Mouse (Mus musculus): Measurements from ENCODE around the gene Uqcrc1. TPM values are rescaled to one million over a fixed set of nuclear protein-coding genes. Genes with fewer than 3 reads are reported as not detected.

Gene Uqcrc1
- polyA plus RNA-seq, 1 experiment from 2014 or later, result 432 TPM

DNA sequence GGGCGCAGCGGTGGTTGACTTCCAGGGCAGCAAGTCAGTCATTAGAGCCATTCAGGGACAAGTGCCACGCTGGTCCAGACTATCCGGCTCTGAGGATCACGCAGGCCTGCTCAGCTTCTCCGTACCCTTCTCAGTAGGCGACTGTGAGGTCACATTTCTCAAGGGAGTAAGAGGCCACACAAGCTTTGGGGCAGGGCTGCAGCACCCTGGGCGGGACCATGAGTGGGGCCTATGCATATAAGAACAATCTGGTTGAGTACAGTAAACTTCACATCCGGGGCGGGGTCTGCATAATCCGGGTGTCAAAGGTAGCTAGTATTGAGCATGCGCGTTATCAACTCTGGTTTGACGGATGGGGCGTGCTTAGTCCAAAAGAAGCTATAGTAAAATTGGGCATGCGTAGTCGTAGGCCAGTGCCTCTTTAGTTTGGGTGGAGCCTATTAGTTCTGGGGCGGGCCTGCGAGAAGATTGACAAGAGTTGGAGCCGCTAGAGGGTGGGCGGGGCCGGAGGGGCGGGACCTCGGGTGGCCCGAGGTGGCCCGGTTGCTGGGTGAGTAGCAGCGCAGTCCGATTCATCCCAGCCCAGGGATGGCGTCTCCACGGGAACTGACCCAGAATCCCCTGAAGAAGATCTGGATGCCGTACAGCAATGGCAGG is 55.1 kb downstream of the Uqcrc1 start, which contains the start of gene Pfkfb4:
Pfkfb4 (plus strand) TSS at position 351 of the 657 bp plus-strand sequence.
- ATAC-seq (ENCODE audit: low FRiP score, low TSS enrichment), result peak; percentile 96
- DNase-seq, result peak; percentile 99
- Histone ChIP-seq H3K4me1 (ENCODE audit: control insufficient read depth, insufficient read depth, low read length) (peaks cover 20% of the 10 kb centered on the region), H3K27me3 (ENCODE audit: control insufficient read depth, insufficient read depth, low read length) (no peaks in the 10 kb centered on the region), H3K9ac (replicated peaks; ENCODE audit: low read length) (peak within 1 kb of the TSS; percentile 69), H3K4me3 (replicated peaks; ENCODE audit: low read depth, low read length) (peak within 1 kb of the TSS; percentile 59), H3K9me3 (ENCODE audit: control insufficient read depth, low read length) (no peaks in the 10 kb centered on the region), H3K4me2 (ENCODE audit: low read length) (peak within 1 kb of the TSS; percentile 74), H3K27ac (replicated peaks; ENCODE audit: low read depth, low read length) (peak within 1 kb of the TSS; percentile 81), H3K36me3 (ENCODE audit: control insufficient read depth, insufficient read depth, low read length) (no peaks in the 10 kb centered on the region)
- 2% methylated on average over 31 of the region's 31 CpGs for WGBS

DNA sequence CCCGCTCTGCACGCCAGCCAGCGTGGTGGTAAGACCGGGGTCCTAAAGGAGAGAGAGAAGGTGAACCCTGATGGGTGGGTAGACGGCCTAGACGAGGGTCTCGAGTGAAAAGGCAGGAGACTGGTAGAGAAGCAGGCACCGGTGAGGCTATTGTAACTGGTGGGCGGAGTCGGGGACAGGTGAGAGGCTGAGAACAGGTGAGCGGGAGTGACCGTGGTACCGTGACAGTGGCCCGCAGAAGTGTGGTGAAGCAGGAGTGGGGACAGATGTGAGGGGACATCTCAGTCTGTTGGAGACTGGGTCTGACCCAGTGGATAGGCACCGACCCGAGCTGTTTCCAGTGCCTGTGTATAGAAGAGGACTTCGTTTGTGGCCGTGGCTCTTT is 55.6 kb downstream of the Uqcrc1 start:
- H3K9me3 ChIP-seq (ENCODE audit: control insufficient read depth, low read length), result no peaks in the 10 kb centered on the region
- DNase-seq (no peak), ATAC-seq (ENCODE audit: low FRiP score, low TSS enrichment) (peak; percentile 31; the same call in 1 of the 2 replicates)
- WGBS, result 10% methylated on average over 18 of the region's 18 CpGs
- H3K27me3 ChIP-seq (ENCODE audit: control insufficient read depth, insufficient read depth, low read length), result no peaks in the 10 kb centered on the region
- H3K4me2 ChIP-seq (ENCODE audit: low read length), result peak overlapping the region; percentile 74
- no peaks in the 10 kb centered on the region for H3K36me3 ChIP-seq (ENCODE audit: control insufficient read depth, insufficient read depth, low read length)
- H3K27ac ChIP-seq (replicated peaks; ENCODE audit: low read depth, low read length), result peak overlapping the region; percentile 78
- H3K4me1 ChIP-seq (ENCODE audit: control insufficient read depth, insufficient read depth, low read length), result peaks cover 20% of the 10 kb centered on the region
- H3K9ac ChIP-seq (replicated peaks; ENCODE audit: low read length), result peak overlapping the region; percentile 69
- peak overlapping the region; percentile 59 for H3K4me3 ChIP-seq (replicated peaks; ENCODE audit: low read depth, low read length)

DNA sequence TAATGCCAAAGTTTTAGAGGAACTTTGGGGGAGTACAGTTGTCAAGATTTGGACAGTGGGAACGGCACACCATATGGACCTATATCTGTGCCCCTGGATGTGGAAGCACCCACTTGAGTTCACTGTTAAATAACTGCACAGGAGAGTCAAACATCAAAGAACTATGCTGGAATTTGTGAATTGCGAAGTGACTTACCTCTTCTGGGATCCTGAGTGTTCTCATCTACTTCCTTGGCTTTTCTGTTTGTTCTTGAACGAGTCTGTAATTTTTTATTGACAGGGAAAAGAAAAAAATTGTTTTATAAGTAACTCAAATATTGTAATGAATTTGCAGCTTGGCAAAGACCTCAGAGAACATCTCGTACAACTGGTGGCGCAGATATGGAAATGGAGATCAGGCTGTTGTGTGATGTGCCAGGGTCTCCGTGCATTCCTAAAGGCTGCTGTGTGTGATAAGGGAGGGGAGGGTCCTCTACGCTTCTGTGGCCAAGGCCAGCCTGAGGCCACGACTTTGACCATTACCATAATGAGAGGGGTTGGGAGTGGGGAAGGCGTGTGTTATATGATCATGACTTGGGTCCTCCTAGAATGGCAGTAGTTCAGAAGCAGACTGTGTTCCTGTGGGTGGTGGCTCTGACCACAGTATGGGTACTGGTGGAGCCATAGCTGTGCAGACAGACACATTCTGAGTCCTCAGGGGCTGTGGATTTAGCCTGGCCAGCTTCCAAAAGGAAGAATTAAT is 56.4 kb downstream of the Uqcrc1 start:
- 90% methylated on average over 9 of the region's 9 CpGs for WGBS
- Histone ChIP-seq H3K27ac (replicated peaks; ENCODE audit: low read depth, low read length) (0 out of 2 replicates have a peak overlapping the region, but pooled peaks have one; percentile 78), H3K4me2 (ENCODE audit: low read length) (peak overlapping the region; percentile 74), H3K27me3 (ENCODE audit: control insufficient read depth, insufficient read depth, low read length) (no peaks in the 10 kb centered on the region), H3K4me1 (ENCODE audit: control insufficient read depth, insufficient read depth, low read length) (peaks cover 20% of the 10 kb centered on the region), H3K9ac (replicated peaks; ENCODE audit: low read length) (no peak overlapping the region; the same call in 1 of the 2 replicates), H3K36me3 (ENCODE audit: control insufficient read depth, insufficient read depth, low read length) (no peaks in the 10 kb centered on the region), H3K4me3 (replicated peaks; ENCODE audit: low read depth, low read length) (peak overlapping the region; percentile 59), H3K9me3 (ENCODE audit: control insufficient read depth, low read length) (no peaks in the 10 kb centered on the region)
- ATAC-seq (ENCODE audit: low FRiP score, low TSS enrichment), result no peak
- no peak for DNase-seq

DNA sequence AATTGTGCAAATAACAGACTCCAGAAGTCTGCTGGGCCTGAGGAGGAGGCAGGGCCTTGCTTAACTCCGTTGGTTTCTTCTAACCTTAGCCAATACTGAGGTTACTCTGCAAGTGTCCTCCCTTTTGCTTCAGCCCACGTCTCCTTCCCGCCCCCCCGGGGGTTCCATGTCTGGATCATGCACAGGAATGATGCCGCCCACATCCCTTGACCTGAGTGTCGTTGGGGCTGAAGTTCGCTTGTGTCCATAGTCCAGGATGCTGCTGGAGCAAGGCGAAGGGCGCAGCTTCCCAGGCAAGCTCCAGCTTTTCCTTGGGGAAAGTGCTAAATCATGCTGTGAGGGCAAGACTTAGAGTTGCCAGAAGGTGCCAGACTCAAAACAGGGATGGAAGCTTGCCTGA is 60.0 kb downstream of the Uqcrc1 start:
- H3K4me1 ChIP-seq (ENCODE audit: control insufficient read depth, insufficient read depth, low read length), result peaks cover 13% of the 10 kb centered on the region
- ATAC-seq (ENCODE audit: low FRiP score, low TSS enrichment) (no peak), DNase-seq (no peak)
- H3K36me3 ChIP-seq (ENCODE audit: control insufficient read depth, insufficient read depth, low read length), result 0 out of 2 replicates have a peak, but pooled peaks cover 3% of the 10 kb centered on the region
- 81% methylated on average over 9 of the region's 9 CpGs for WGBS
- H3K9ac ChIP-seq (replicated peaks; ENCODE audit: low read length), result no peak overlapping the region
- no peaks in the 10 kb centered on the region for H3K9me3 ChIP-seq (ENCODE audit: control insufficient read depth, low read length)
- H3K27me3 ChIP-seq (ENCODE audit: control insufficient read depth, insufficient read depth, low read length), result no peaks in the 10 kb centered on the region
- no peak overlapping the region for H3K27ac ChIP-seq (replicated peaks; ENCODE audit: low read depth, low read length)
- H3K4me3 ChIP-seq (replicated peaks; ENCODE audit: low read depth, low read length), result no peak overlapping the region
- no peak overlapping the region for H3K4me2 ChIP-seq (ENCODE audit: low read length)

DNA sequence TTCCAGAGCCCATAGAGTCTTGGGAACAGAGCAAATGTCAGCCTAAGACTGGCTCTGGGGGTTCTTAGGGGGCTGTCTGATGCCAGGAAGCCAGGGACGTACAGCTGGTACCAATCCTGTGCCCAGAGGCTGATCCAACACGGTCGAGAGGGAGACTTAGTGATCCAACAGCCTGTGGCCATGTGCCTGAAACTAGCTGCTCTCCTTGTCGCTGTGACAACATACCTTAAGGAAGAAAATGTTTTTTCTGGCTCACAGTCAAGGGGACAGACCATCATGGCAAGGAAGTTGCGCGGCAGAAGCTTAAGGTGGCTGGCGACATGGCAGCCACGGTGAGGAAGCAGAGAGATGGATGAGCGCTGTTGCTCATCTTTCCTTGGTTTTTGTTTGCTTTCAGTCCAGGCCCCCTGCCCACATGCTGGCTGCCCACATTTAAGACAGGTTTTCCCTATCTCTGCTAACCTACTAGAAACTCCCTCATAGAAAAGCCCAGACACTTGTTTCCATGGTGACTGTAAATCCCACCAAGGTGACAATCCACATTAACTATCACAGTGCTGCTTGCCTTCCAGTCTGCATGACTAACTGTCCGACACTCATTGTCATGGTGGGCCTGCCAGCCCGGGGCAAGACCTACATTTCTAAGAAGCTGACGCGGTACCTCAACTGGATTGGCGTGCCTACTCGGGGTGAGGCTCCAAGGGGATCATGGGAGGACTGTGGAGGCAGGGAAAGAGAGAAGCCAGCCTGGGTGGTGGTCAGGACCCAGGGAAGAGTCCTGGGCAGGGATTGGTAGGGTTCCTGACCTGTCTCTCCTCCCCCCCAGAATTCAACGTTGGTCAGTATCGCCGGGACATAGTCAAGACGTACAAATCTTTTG is 62.1 kb downstream of the Uqcrc1 start:
- 0 out of 2 replicates have a peak overlapping the region, but pooled peaks have one; percentile 5 for H3K27ac ChIP-seq (replicated peaks; ENCODE audit: low read depth, low read length)
- peak; percentile 9 for DNase-seq
- H3K27me3 ChIP-seq (ENCODE audit: control insufficient read depth, insufficient read depth, low read length), result no peaks in the 10 kb centered on the region
- no peak overlapping the region for H3K4me2 ChIP-seq (ENCODE audit: low read length)
- no peak overlapping the region for H3K9ac ChIP-seq (replicated peaks; ENCODE audit: low read length)
- 0 out of 2 replicates have a peak, but pooled peaks cover 3% of the 10 kb centered on the region for H3K4me1 ChIP-seq (ENCODE audit: control insufficient read depth, insufficient read depth, low read length)
- no peaks in the 10 kb centered on the region for H3K9me3 ChIP-seq (ENCODE audit: control insufficient read depth, low read length)
- no peak overlapping the region for H3K4me3 ChIP-seq (replicated peaks; ENCODE audit: low read depth, low read length)
- no peak for ATAC-seq (ENCODE audit: low FRiP score, low TSS enrichment)
- H3K36me3 ChIP-seq (ENCODE audit: control insufficient read depth, insufficient read depth, low read length), result peaks cover 7% of the 10 kb centered on the region; the same call in 1 of the 2 replicates
- WGBS, result 76% methylated on average over 19 of the region's 19 CpGs

DNA sequence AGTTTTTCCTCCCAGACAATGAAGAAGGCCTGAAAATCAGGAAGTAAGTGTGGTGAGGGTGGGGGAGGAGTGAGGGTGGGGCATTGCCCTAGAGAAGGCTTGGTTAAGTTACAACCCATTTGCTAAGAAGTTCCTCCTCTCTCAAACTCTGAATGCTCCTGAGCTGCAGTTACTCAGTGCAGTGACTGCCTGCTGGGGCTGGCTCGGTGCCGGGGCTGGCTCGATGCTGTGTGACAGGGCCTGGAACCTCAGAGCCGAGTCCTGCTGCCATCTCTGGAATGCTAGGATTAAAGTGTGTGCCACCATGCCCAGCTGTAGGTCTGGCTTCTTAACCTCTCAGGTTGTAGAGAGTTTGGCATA is 62.7 kb downstream of the Uqcrc1 start:
- peaks cover 7% of the 10 kb centered on the region; the same call in 1 of the 2 replicates for H3K36me3 ChIP-seq (ENCODE audit: control insufficient read depth, insufficient read depth, low read length)
- ATAC-seq (ENCODE audit: low FRiP score, low TSS enrichment) (no peak), DNase-seq (no peak)
- H3K4me1 ChIP-seq (ENCODE audit: control insufficient read depth, insufficient read depth, low read length), result 0 out of 2 replicates have a peak, but pooled peaks cover 3% of the 10 kb centered on the region
- no peak overlapping the region for H3K9ac ChIP-seq (replicated peaks; ENCODE audit: low read length)
- no peaks in the 10 kb centered on the region for H3K9me3 ChIP-seq (ENCODE audit: control insufficient read depth, low read length)
- H3K4me2 ChIP-seq (ENCODE audit: low read length), result no peak overlapping the region
- H3K27ac ChIP-seq (replicated peaks; ENCODE audit: low read depth, low read length), result no peak overlapping the region
- WGBS, result 83% methylated on average over 4 of the region's 4 CpGs
- H3K27me3 ChIP-seq (ENCODE audit: control insufficient read depth, insufficient read depth, low read length), result no peaks in the 10 kb centered on the region
- no peak overlapping the region for H3K4me3 ChIP-seq (replicated peaks; ENCODE audit: low read depth, low read length)

MicroRNAs encoded within 50 kb of the gene (microRNA counts, 519-probe panel; counts per million panel counts)
- microRNA mmu-miR-711, result not detected

Small RNA genes lying within 50 kb of the gene (microRNA-seq; reads per million reads assigned to microRNA genes)
- gene Mir711, result not detected

Other genes with a start within 250 kb of the Uqcrc1 start
- gene Prkar2a, start 247.3 kb upstream of the Uqcrc1 start, polyA plus RNA-seq (2014; fragmentation: Nextera tagmentation; extraction: Ambion mirVana), result 53.8 and 68.1 TPM in 2 replicates
- gene Ip6k2, start 152.8 kb upstream of the Uqcrc1 start, polyA plus RNA-seq (2014; fragmentation: Nextera tagmentation; extraction: Ambion mirVana), result 256 and 286 TPM in 2 replicates
- gene Nckipsd, start 128.3 kb upstream of the Uqcrc1 start, polyA plus RNA-seq (2014; fragmentation: Nextera tagmentation; extraction: Ambion mirVana), result 24.3 and 27.4 TPM in 2 replicates
- gene Celsr3, start 110.3 kb upstream of the Uqcrc1 start, polyA plus RNA-seq (2014; fragmentation: Nextera tagmentation; extraction: Ambion mirVana), result 19.5 and 20.7 TPM in 2 replicates
- gene Slc26a6, start 83.3 kb upstream of the Uqcrc1 start, polyA plus RNA-seq (2014; fragmentation: Nextera tagmentation; extraction: Ambion mirVana), result 16.6 and 18.2 TPM in 2 replicates
- gene Tmem89, start 22.0 kb upstream of the Uqcrc1 start, polyA plus RNA-seq (2014; fragmentation: Nextera tagmentation; extraction: Ambion mirVana), result 0.47 TPM in 1 of 2 replicates, not detected in the other
- gene Col7a1, start 17.0 kb downstream of the Uqcrc1 start, polyA plus RNA-seq (2014; fragmentation: Nextera tagmentation; extraction: Ambion mirVana), result 0.84 and 1.5 TPM in 2 replicates
- not detected in 2 replicates for gene Ucn2, start 49.4 kb downstream of the Uqcrc1 start, polyA plus RNA-seq (2014; fragmentation: Nextera tagmentation; extraction: Ambion mirVana)
- 26.1 and 26.3 TPM in 2 replicates for gene Pfkfb4, start 55.1 kb downstream of the Uqcrc1 start, polyA plus RNA-seq (2014; fragmentation: Nextera tagmentation; extraction: Ambion mirVana)
- gene Shisa5, start 101.9 kb downstream of the Uqcrc1 start, polyA plus RNA-seq (2014; fragmentation: Nextera tagmentation; extraction: Ambion mirVana), result 49.1 and 49.9 TPM in 2 replicates
- 15.3 and 18.8 TPM in 2 replicates for gene Trex1, start 123.1 kb downstream of the Uqcrc1 start, polyA plus RNA-seq (2014; fragmentation: Nextera tagmentation; extraction: Ambion mirVana)
- 26.5 and 28.6 TPM in 2 replicates for gene Atrip, start 137.5 kb downstream of the Uqcrc1 start, polyA plus RNA-seq (2014; fragmentation: Nextera tagmentation; extraction: Ambion mirVana)
- 14.0 and 15.4 TPM in 2 replicates for gene Ccdc51, start 145.9 kb downstream of the Uqcrc1 start, polyA plus RNA-seq (2014; fragmentation: Nextera tagmentation; extraction: Ambion mirVana)
- 733 and 824 TPM in 2 replicates for gene Tma7, start 146.0 kb downstream of the Uqcrc1 start, polyA plus RNA-seq (2014; fragmentation: Nextera tagmentation; extraction: Ambion mirVana)
- 21.7 and 22.4 TPM in 2 replicates for gene Plxnb1, start 158.8 kb downstream of the Uqcrc1 start, polyA plus RNA-seq (2014; fragmentation: Nextera tagmentation; extraction: Ambion mirVana)
- not detected in 2 replicates for gene Fbxw21, start 225.4 kb downstream of the Uqcrc1 start, polyA plus RNA-seq (2014; fragmentation: Nextera tagmentation; extraction: Ambion mirVana)